Mouse (Mus musculus) liver, embryonic 13.5 days (tissue): ENCODE measurements around the gene Kctd6. TPM values are rescaled to one million over a fixed set of nuclear protein-coding genes. Genes with fewer than 3 reads are reported as not detected.
"Not testable (repeated sequence)": the region's sequence is repeated elsewhere in the genome, so short reads cannot be mapped to it uniquely, and the experiment has no call there.

Experiments
- ATAC-seq: fragments of 200-750 bp; cut with Nextera tagmentation; 2 replicates; pipeline ENCODE4 v1.8.0; 2017; ENCODE audit warnings: low read depth, mild to moderate bottlenecking, moderate number of reproducible peaks, moderate library complexity
- DNase-seq: peaks from one replicate; pipeline ENCODE4 v3.0.0; 2022
- H3K27ac ChIP-seq: fragments of 300-500 bp; sonication (generic); 2 replicates; pipeline ENCODE4 v1.5.1; 2015; ENCODE audit warnings: moderate library complexity, mild to moderate bottlenecking, inconsistent platforms
- H3K27me3 ChIP-seq: fragments of 300-500 bp; sonication (generic); 2 replicates; pipeline ENCODE4 v1.6.1; 2015; ENCODE audit warnings: mild to moderate bottlenecking, inconsistent platforms
- H3K36me3 ChIP-seq: fragments of 300-500 bp; sonication (generic); 2 replicates; pipeline ENCODE4 v1.6.1; 2015; ENCODE audit warnings: mild to moderate bottlenecking, inconsistent platforms
- H3K4me1 ChIP-seq: fragments of 300-500 bp; sonication (generic); replicated peaks from 2 replicates; pipeline ENCODE4 v1.6.1; 2015; ENCODE audit warnings: inconsistent platforms
- H3K4me2 ChIP-seq: fragments of 300-500 bp; sonication (generic); 2 replicates; pipeline ENCODE4 v1.6.1; 2015; ENCODE audit warnings: inconsistent platforms, mild to moderate bottlenecking, moderate library complexity
- H3K4me3 ChIP-seq: fragments of 300-500 bp; sonication (generic); replicated peaks from 2 replicates; pipeline ENCODE4 v1.5.1; 2015; ENCODE audit warnings: mild to moderate bottlenecking, inconsistent platforms
- H3K9ac ChIP-seq: fragments of 300-500 bp; sonication (generic); 2 replicates; pipeline ENCODE4 v1.6.1; 2015; ENCODE audit warnings: mild to moderate bottlenecking, inconsistent platforms
- H3K9me3 ChIP-seq: fragments of 300-500 bp; sonication (generic); replicated peaks from 2 replicates; pipeline ENCODE4 v1.6.1; 2016; ENCODE audit warnings: inconsistent platforms
- WGBS: fragments of 180-500 bp; shearing (Covaris S2); methylation state at CpG from one replicate; pipeline ENCODE4 v1.1.7; 2015; ENCODE audit not compliant: insufficient replicate concordance; 5-methylcytosine and 5-hydroxymethylcytosine counted together
- polyA plus RNA-seq: library from polyadenylated mRNA; unstranded; fragments of >200 nt; fragmentation: Nextera tagmentation; extraction: Ambion mirVana; gene quantifications from 2 replicates; pipeline ENCODE4 v1.2.1, GENCODE M21; 2015

Gene Kctd6
- polyA plus RNA-seq, 1 experiment from 2014 or later, result 4.9 TPM

DNA sequence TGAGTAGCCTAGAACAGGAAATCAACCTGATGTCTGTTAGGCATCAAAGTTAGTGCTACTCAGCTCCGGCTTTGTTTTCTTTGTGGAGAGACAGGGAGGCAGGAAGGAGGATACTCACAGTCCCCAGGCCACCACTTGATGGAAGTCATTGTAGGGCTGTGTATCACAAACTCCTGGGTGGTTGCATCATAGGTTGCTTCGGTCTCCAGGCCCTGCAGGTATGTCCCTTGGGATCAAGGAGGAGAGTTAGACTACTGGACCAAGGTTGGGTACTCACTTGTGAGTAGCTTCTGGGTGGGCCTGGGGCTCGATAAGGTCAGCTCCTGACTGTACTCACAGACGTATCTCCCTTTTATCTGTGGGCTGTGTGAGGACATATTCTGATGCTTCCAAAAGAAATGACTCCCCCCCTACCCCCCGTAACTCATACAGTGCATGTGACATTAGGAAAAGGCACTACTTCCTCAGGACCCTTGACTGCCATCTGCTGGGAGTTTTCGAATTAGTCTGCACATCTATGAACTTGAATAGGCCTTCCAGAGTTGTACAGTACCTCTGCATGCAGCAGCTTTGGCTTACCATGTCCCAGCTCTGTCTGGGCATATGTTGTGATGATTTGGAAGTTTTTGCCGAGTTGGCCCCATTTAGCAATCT lies 41.3 kb downstream of the Kctd6 start:
- Histone ChIP-seq H3K27ac (no peak overlapping the region), H3K9ac (no peak overlapping the region), H3K27me3 (no peaks in the 10 kb centered on the region), H3K4me1 (0 out of 2 replicates have a peak, but pooled peaks cover 8% of the 10 kb centered on the region), H3K4me3 (no peak overlapping the region), H3K9me3 (no peaks in the 10 kb centered on the region), H3K4me2 (no peak overlapping the region), H3K36me3 (no peaks in the 10 kb centered on the region)
- 47% methylated on average over 7 of the region's 7 CpGs for WGBS
- ATAC-seq, result no peak
- no peak for DNase-seq

DNA sequence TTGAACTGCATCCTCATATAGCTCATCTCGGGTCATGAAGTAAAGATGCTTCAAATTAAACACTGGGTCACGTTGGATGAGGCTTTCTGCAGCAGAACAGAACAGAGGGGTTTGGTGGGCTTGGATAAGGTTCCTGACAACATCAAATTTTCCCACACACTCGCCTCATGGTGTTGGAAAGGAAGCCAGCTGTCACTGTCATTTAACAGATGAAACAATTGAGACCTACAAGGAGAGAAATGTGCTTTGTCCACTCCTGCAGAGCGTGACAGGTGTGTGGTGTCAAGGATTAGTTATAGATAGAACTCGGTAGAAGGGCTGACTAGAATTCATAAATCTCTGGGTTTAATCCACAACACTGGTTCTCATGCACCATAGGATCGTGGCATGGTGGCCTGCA lies 42.1 kb downstream of the Kctd6 start:
- H3K27ac ChIP-seq, result no peak overlapping the region
- no peak overlapping the region for H3K4me2 ChIP-seq
- no peak for DNase-seq
- 0 out of 2 replicates have a peak, but pooled peaks cover 8% of the 10 kb centered on the region for H3K4me1 ChIP-seq
- H3K36me3 ChIP-seq, result no peaks in the 10 kb centered on the region
- H3K4me3 ChIP-seq, result no peak overlapping the region
- no peaks in the 10 kb centered on the region for H3K27me3 ChIP-seq
- H3K9ac ChIP-seq, result 0 out of 2 replicates have a peak overlapping the region, but pooled peaks have one; percentile 9
- H3K9me3 ChIP-seq, result no peaks in the 10 kb centered on the region
- 52% methylated on average over 6 of the region's 6 CpGs for WGBS
- ATAC-seq, result no peak

DNA sequence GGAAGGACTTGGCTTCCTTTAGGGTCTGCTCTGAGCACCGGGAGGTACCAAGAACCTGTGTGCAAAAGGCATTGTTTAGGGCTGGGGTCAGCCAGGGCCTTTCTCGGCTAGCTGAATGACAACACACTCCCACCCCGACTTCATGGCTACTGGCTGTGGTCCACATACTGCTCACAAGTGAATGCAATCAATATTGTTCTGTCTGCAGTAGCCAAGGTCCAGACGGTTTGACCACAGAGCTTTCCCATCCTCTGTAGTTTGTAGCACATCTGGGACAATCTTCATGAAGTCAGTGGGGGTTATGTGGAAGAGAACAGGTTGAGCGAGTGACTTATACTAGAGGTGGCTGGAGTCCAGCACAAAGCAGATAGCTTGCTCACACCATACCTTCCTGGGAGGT lies 42.9 kb downstream of the Kctd6 start:
- WGBS, result 52% methylated on average over 5 of the region's 5 CpGs
- Histone ChIP-seq H3K9ac (no peak overlapping the region), H3K4me3 (no peak overlapping the region), H3K9me3 (no peaks in the 10 kb centered on the region), H3K27me3 (no peaks in the 10 kb centered on the region), H3K36me3 (no peaks in the 10 kb centered on the region), H3K27ac (peak overlapping the region; percentile 71; the same call in 1 of the 2 replicates), H3K4me2 (peak overlapping the region; percentile 43), H3K4me1 (0 out of 2 replicates have a peak, but pooled peaks cover 8% of the 10 kb centered on the region)
- DNase-seq, result no peak
- no peak for ATAC-seq

DNA sequence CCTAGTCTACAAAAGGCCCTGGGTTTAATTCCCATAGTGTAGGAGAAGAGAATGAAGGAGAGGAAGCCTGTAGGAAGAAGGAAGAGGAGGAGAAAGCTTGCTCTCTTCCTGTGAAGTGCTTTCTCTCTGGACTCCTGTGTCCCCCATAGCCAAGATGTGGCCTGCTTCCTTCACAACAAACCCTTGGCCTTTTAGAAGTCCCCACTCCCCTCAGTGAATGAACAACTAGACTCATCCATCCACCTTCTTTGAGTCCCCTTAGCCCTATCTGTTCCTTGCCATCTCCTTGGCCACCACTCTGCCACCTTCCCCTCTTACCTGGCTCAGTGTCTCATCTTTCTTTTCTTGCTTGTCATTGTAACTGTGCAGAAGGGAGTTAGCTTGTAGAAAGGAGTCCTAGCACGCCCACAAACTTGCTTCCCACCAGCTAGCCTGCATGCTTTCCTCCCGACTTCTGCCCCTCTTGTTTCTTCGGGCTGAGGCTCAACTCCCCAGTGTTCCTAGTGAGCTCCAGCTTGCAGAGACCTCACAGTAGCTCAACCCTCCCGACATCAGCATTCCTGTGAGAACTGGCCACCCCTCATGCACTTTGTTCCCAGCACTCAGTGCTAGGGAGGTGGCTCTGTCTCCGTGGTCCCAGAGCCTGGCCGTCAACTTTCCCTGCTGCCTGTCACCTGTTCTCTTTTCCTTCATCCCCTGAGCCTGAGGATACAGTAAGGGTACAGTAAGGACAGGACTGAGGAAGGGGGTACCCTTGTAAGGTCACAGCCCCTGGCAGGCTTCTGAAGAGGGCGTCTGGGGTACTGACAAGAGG lies 43.8 kb downstream of the Kctd6 start:
- Histone ChIP-seq H3K4me3 (peak overlapping the region; percentile 8; the same call in 1 of the 2 replicates), H3K4me2 (peak overlapping the region; percentile 43), H3K27ac (peak overlapping the region; percentile 71), H3K4me1 (0 out of 2 replicates have a peak, but pooled peaks cover 8% of the 10 kb centered on the region), H3K27me3 (no peaks in the 10 kb centered on the region), H3K9me3 (no peaks in the 10 kb centered on the region), H3K9ac (peak overlapping the region; percentile 49), H3K36me3 (no peaks in the 10 kb centered on the region)
- 44% methylated on average over 7 of the region's 7 CpGs for WGBS
- no peak for DNase-seq
- ATAC-seq, result peak; percentile 18; the same call in 1 of the 2 replicates

DNA sequence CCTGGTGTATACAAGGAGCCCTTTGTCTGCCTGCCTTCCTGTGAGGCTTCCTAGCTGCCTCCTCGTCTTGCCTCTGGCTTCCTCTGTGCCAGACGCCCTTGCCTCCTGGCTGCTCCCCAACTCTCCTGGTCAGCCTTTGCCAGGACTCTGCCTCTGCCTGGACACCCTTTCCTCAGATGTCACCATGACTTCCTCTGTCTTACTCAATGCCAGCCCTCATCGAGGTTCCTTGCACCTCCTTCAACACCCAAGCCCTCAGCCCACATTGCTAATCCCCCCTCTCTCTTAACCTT lies 44.3 kb downstream of the Kctd6 start:
- WGBS, result 33% methylated on average over 3 of the region's 3 CpGs
- no peak for DNase-seq
- Histone ChIP-seq H3K4me1 (0 out of 2 replicates have a peak, but pooled peaks cover 8% of the 10 kb centered on the region), H3K36me3 (no peaks in the 10 kb centered on the region), H3K9ac (peak overlapping the region; percentile 49), H3K27me3 (no peaks in the 10 kb centered on the region), H3K4me3 (peak overlapping the region; percentile 8; the same call in 1 of the 2 replicates), H3K4me2 (peak overlapping the region; percentile 43), H3K9me3 (no peaks in the 10 kb centered on the region), H3K27ac (peak overlapping the region; percentile 71)
- ATAC-seq, result no peak

DNA sequence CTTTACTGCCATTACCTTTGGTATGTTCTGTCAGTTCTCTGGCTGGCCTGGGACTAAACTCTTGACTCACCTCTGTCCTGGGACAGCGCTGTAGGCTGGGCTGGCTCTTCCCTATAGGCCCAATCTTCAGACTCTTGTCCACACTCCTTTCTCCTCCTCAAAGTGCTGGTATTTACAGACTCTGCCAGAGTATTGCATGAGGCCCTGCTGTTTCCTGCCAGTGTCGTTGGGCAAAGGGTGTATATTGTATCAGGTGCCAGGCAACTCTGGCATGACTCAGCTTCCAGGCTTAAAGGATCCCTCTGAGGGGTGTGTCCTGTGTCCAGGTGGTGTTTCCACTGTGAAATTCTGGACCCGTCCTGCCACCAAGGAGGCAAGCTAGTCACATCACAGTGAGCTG lies 44.8 kb downstream of the Kctd6 start:
- ATAC-seq (peak; percentile 4; the same call in 1 of the 2 replicates), DNase-seq (no peak)
- Histone ChIP-seq H3K4me3 (peak overlapping the region; percentile 8; the same call in 1 of the 2 replicates), H3K9ac (peak overlapping the region; percentile 49; the same call in 1 of the 2 replicates), H3K4me2 (peak overlapping the region; percentile 43), H3K9me3 (no peaks in the 10 kb centered on the region), H3K27ac (peak overlapping the region; percentile 71), H3K36me3 (no peaks in the 10 kb centered on the region), H3K4me1 (0 out of 2 replicates have a peak, but pooled peaks cover 8% of the 10 kb centered on the region), H3K27me3 (no peaks in the 10 kb centered on the region)
- 46% methylated on average over 3 of the region's 3 CpGs for WGBS

DNA sequence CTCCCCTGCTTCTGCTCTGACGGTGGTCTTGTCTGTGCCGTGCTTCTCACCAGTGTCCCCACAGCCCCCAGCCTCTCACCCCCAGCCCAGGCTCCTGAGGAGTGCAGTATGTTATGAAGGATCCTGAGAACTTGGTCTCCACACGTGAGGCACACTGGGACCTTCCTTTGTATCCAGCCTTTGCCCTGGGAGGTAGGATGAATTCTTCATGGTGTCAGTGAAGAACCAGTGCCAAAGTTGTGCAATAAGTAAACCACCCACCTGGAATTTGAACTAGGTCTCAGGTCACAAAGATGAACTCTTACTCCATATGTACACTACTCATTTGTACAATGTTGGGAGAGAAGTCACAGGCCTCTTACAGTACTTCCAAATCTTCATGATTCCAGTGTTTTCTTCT lies 45.2 kb downstream of the Kctd6 start, which contains the start of gene Acox2:
Gene Acox2, minus strand, starts transcription at position 188 of the 400 bp plus-strand sequence.
- 46% methylated on average over 3 of the region's 3 CpGs for WGBS
- Histone ChIP-seq H3K4me2 (peak within 1 kb of the TSS; percentile 43), H3K36me3 (no peaks in the 10 kb centered on the region), H3K4me3 (peak within 1 kb of the TSS; percentile 8), H3K9me3 (no peaks in the 10 kb centered on the region), H3K27me3 (no peaks in the 10 kb centered on the region), H3K9ac (peak within 1 kb of the TSS; percentile 49), H3K27ac (peak within 1 kb of the TSS; percentile 71), H3K4me1 (0 out of 2 replicates have a peak, but pooled peaks cover 8% of the 10 kb centered on the region)
- ATAC-seq (peak; percentile 31), DNase-seq (no peak)

DNA sequence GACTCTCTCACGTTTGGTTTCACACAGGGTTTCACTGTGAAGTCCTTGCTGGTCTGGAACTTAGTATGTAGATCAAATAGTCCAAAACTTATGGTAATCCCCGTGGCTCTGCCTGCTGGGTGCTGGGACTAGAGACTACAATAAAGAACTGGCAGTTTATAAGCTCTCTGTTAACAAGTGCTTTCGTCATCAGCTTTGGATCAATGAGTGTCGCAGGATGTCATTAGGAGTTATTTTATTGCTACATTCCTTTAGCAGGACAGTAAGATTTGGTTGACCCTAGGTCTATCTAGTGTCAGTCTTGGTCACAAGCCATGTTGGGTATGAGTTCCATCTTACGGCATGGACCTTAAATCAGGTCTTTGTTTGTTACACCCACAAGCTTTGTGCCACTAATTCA lies 46.3 kb downstream of the Kctd6 start:
- WGBS, result 54% methylated on average over 5 of the region's 5 CpGs
- H3K4me2 ChIP-seq, result no peak overlapping the region
- H3K36me3 ChIP-seq, result no peaks in the 10 kb centered on the region
- H3K9me3 ChIP-seq, result no peaks in the 10 kb centered on the region
- H3K9ac ChIP-seq, result no peak overlapping the region
- no peak for ATAC-seq
- H3K27me3 ChIP-seq, result no peaks in the 10 kb centered on the region
- H3K4me1 ChIP-seq, result 0 out of 2 replicates have a peak, but pooled peaks cover 8% of the 10 kb centered on the region
- 0 out of 2 replicates have a peak overlapping the region, but pooled peaks have one; percentile 63 for H3K27ac ChIP-seq
- no peak for DNase-seq
- no peak overlapping the region for H3K4me3 ChIP-seq

DNA sequence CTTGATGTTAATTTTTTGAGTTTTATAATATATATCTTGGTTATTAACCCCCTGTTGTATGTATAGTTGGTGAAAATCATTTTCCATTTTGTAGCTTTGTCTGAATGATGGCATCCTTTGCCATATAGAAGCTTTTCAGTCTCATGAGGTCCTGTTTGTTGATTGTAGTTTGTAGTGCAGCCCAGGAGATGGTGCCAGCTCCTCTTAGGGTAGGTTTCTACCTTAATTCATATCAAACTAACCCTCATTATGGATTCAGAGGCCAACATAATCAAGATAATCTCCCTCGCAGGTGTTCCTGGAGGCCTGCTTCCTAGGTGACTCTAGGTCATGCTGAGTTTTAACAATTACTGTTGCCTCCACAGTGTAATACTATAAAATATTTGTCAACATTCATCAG lies 48.3 kb downstream of the Kctd6 start:
- 45% methylated on average over 1 of the region's 1 CpGs for WGBS
- no peak for ATAC-seq
- Histone ChIP-seq H3K36me3 (no peaks in the 10 kb centered on the region), H3K9me3 (no peaks in the 10 kb centered on the region), H3K27me3 (no peaks in the 10 kb centered on the region), H3K27ac (no peak overlapping the region), H3K4me2 (no peak overlapping the region), H3K9ac (no peak overlapping the region), H3K4me1 (0 out of 2 replicates have a peak, but pooled peaks cover 5% of the 10 kb centered on the region), H3K4me3 (no peak overlapping the region)
- DNase-seq, result no peak

DNA sequence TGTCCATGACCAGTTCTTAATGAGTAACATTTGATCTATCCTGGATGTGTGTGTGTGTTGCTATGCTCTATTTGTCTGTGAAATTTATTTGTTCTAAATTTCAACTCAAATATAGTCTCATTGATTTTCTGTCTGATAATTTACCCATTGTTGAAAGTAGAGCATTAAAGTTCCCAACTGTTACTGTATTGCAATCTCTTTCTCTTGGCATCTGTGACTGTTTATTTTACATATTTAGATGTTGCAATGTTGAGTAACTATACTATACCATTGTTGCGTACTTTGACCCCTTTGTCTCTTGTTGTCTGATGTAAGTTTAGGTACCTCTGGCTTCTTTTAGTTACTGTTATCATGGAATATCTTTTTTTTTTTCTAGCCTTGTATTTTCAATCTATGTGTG lies 50.4 kb downstream of the Kctd6 start:
- H3K4me3 ChIP-seq, result no peak overlapping the region
- no peaks in the 10 kb centered on the region for H3K36me3 ChIP-seq
- H3K9me3 ChIP-seq, result no peaks in the 10 kb centered on the region
- no peak overlapping the region for H3K4me2 ChIP-seq
- H3K27ac ChIP-seq, result no peak overlapping the region
- H3K4me1 ChIP-seq, result no peaks in the 10 kb centered on the region
- H3K9ac ChIP-seq, result no peak overlapping the region
- no peaks in the 10 kb centered on the region for H3K27me3 ChIP-seq
- ATAC-seq, result no peak
- no peak for DNase-seq
- WGBS, result 66% methylated on average over 1 of the region's 1 CpGs

DNA sequence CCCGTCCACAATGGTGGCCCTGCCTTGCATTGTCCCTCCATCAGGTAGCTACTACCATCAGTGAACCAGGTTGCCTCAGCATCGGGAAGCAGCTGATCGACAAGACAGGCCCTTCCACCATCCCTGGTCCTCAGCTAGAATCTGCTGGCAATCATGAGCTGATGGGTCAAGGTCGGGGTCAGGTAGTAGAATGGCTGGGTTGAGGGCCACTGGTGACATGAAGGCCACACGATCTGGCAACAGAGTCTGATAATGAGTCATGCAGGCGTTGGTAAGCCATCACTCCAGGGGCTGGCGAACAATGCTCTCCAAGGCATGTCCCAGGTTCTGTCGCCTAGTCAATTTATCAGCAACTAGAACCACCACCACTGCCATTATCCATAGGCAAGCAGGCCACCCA lies 57.3 kb downstream of the Kctd6 start:
- H3K4me3 ChIP-seq, DNase-seq, H3K4me1 ChIP-seq, H3K9ac ChIP-seq, H3K4me2 ChIP-seq, H3K9me3 ChIP-seq, H3K27me3 ChIP-seq, H3K36me3 ChIP-seq, ATAC-seq, H3K27ac ChIP-seq: not testable (repeated sequence)
- WGBS, result 60% methylated on average over 8 of the region's 8 CpGs
